Mouse (Mus musculus) megakaryocyte-erythroid progenitor cell, adult 5-6 weeks (primary cell): ENCODE measurements around the gene Syne4. TPM values are rescaled to one million over a fixed set of nuclear protein-coding genes. Genes with fewer than 3 reads are reported as not detected.
A peak's percentile ranks its signal among the peaks of the same experiment; 100 is the strongest.

Source experiments
- ATAC-seq: replicated peaks from 2 replicates; pipeline ENCODE4 v1.8.0; 2016; ENCODE audit warnings: mild to moderate bottlenecking, inconsistent platforms; ENCODE audit not compliant: severe bottlenecking, poor library complexity, low FRiP score, low TSS enrichment
- total RNA-seq, 2 experiments: library from RNA; stranded (forward) in 1 of 2; stranded (reverse) in 1 of 2; fragments of 200-1000, 215-1000 nt in 1 of 2; fragments of >200 nt in 1 of 2; fragmentation: Nextera tagmentation in 1 of 2; gene quantifications; 2 replicates each; pipeline ENCODE4 v1.2.3; 2014 to 2017

Gene Syne4
- total RNA-seq, 2 experiments from 2014 or later: not detected

DNA sequence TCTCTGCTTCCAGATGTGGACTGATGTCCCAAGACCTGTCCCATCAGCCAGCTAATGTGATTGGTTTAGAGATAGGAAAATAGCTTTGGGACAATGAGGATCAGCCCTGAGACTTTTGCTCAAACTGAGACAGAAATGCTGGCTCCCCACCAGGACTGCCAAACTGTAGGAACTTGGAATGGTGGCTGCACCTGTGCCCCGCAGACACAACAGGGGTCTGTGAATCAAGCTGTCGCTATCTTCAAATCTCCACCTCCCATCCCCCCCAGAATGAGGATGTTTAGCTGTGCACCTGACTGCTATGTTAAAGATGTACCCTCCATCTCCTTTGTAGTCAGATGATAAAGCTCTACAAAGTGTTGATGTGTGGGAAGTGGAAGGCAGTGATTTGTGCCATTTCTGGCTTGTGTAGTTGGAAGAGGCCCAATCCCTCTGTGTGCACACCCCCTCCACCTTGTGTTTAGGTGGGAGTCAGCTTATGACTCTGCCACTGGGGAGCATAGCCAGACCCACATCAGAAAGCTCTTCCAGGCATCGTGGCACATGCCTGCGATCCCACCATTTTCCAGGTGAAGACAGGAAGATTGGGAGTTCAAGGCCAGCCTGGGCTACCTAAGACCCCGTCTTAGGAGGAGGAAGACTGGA is 9.8 kb downstream of the Syne4 start:
- no peak for ATAC-seq

DNA sequence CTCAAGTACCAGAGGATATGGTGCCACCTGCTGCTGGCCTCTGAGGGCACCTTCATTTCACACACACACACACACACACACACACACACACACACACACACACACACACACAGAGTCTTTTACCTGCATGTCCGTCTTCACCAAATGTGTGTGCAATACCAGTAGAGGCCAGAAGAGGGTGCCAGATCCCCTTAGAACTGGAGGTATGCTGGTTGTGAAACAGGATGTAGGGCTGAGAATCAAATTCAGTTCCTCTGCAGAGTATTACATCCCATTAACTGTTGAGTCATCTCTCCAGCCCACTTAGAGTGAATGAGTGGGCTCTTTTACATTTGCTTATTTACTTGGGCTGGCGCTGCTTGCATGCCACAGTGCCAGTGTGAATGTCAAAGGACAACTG is 10.8 kb downstream of the Syne4 start:
- no peak for ATAC-seq

- no peak for ATAC-seq
These were observed 11.8 kb downstream of the Syne4 start for GRCm38 (mm10) chr7:30326427-30326826.

DNA sequence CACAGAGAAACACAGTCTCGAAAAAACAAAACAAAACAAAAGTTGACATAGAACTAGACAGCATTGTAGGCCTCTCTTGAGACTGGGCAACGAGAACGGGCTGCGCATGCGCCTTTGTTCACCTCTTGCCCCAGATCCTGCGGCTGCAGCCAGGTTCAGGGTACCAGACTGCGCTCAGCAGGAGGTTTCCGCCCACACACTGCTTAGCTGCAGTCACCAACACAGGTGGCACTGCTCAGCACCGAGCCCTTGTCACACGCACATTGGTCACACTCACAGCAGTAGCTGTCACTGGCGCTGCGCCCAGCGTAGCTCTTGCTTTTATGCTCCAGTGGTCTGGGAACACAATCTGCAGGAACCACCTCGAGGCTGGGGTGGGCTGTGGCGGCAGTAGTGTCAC is 12.5 kb downstream of the Syne4 start:
- no peak for ATAC-seq

- ATAC-seq: no peak
These were observed 13.8 kb downstream of the Syne4 start for GRCm38 (mm10) chr7:30328379-30328778.

DNA sequence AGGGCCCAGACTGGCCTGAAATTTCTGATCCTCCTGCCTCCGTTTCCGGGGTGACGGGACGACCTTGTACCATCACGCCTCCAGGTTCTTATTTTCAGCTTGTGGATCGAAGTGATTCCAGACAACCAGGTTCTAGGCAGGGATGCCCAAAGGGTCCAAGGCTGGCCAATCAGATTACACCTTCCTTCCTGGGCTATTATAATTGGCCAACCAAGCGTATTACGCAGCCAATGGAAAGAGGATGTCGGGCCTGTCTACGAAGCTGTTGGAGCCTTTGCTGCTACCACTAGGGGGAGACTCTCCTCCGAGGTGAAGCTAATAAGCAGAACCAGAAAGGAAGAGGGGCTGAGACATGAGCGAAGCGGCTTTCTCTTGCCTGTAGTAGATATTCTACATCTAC is 17.3 kb downstream of the Syne4 start:
- ATAC-seq: peak; percentile 76

DNA sequence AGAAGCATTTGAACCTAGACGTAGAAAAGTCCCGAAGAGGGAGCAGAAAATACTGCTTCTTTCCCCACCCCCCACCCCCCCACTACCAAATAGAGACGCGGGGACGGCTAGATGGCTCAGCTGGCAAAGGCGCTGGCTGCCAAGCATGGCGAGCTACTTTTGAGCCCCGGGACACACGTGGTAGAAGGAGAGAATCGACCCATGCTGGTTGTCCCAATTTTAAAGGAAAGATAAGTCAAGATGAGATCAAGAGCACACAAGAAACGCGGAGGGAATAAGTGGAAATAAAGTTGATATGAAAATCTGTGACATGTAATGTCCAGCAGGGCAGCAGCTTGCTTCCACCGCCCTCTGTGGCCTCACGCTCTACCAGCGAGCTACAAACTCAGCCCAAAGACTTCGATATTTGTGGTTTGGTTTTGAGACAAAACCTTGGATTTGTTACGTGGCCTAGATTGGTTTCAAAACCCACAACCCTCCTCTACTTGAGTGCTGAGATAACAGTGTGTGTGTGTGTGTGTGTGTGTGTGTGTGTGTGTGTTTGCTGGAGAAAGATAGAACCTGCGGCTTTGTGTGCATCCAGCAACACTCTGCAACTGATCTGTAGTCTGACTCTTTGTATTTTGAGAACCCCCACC is 18.1 kb downstream of the Syne4 start:
- peak; percentile 43 for ATAC-seq

DNA sequence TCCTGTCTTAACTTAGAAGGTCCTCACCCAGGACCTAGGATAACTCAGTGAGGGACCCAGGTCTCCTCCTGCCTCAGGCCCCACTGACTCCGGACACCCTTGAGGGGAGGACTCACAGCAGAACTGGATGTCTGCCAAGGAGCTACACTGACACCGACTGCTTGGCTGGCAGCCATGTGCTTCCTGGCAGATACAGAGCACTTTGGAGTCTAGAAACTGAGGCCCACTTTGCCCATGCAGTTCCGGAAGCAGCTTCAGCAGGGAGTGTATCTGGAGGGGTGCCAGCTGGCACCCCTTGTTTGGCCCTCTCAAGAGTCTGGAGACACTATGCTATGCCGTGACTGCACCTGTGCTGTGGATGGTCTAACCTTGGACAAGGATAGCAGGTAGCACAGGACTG is 18.8 kb downstream of the Syne4 start:
- peak; percentile 49 for ATAC-seq

DNA sequence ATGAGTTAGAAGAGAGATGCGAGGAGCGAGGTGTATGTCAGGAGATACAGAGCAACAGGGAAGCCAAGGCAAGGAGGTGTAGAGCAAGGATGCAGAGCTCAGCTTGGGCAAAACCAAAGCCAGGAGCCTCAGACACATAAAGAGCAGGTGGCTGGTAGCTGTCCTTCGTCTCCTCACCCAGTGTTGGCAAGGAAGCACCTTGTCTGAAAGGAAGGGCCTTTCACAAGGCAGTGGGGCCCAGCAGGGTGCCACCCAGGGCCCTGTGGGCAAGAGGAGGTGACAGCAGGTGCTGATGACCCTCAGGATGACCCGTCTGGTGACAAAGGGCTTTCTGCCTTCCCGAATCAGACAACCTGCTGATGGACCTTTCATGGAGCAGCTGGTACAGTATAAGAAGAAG is 20.0 kb downstream of the Syne4 start:
- no peak for ATAC-seq

- no peak for ATAC-seq
These were observed 21.1 kb downstream of the Syne4 start for GRCm38 (mm10) chr7:30335688-30336087.

DNA sequence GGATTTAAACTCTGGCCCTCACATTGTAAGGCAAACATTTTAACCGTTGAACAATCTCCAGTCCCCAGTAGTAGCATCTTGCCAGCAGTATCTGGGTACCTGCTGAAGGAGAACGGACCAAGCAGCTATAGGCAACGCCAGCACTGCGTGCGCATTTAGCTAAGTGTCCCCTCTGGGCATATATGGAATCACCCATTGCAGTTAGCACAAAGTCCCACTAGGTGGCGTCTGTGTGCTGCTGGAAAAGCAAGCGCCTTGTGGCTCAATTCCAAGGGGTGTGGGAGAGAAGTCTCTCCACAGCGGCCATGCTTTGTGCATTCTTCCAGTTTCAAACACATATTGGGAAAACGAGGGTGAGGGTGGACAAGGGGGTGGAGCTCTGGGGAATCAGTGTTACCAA is 21.8 kb downstream of the Syne4 start:
- peak; percentile 62 for ATAC-seq

DNA sequence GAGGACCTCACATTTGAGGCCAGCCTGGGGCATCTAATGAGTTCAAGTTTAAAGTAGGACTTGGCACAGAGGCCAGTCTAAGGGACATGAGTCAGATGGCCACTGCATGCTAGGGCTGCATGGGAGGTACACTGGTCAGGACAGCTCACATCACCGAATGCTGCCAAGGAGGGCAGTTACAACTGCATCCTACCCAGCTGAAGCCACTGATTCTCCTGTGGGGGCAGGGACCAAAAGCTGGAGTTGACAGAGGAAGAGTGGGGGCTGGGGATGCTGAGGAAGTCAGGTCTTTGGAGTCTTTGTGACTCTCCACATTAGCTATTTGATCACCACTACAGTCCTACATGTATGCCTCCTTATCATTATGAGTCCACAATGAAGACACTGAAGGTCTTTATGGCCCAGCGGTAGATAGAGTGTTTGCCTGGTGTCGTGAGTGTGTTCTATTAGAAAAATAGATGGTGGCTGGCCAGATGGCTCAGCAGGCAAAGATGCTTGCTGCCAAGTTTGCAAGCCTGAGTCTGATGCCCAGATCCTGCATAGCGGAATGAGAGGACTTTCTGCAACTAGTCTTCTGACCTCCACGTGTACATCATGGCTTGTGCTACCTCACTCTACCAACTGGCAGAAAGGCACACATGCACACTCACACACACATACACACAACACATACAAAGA is 25.0 kb downstream of the Syne4 start:
- no peak for ATAC-seq

- peak; percentile 67 for ATAC-seq
These were observed 32.2 kb downstream of the Syne4 start for GRCm38 (mm10) chr7:30346635-30347379.

DNA sequence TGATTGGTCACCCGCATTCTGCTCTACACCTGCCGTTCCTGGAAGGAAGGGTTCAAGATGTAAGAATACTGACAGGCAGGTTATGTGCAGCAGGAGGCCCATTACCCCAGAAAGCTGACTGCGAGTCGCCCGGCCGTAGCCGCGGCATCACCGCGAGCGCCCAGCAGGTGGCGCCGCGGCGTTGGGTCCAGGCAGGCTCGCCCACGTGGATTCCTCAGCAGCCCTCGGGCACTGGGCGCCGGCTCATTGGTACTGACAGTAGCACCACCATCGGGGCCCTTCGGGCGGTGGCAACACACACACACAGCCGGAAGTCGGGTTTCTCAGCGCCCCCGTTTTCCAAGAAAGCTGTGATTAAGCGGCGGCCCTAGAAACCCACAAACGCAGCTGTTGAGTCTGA is 33.2 kb downstream of the Syne4 start:
- peak; percentile 72; the same call in 1 of the 2 replicates for ATAC-seq

- ATAC-seq: 0 out of 2 replicates have a peak, but pooled peaks have one; percentile 38
These were observed 38.7 kb downstream of the Syne4 start for GRCm38 (mm10) chr7:30353279-30353822.

GRCm38 (mm10) chr7:30354059-30354458 is 39.5 kb downstream of the Syne4 start:
- ATAC-seq: no peak

- no peak for ATAC-seq
These were observed 44.0 kb downstream of the Syne4 start for GRCm38 (mm10) chr7:30358378-30359186.

- no peak for ATAC-seq
These were observed 44.8 kb downstream of the Syne4 start for GRCm38 (mm10) chr7:30359276-30359865.

GRCm38 (mm10) chr7:30360028-30360427 is 45.4 kb downstream of the Syne4 start:
- ATAC-seq: no peak
